Mouse (Mus musculus) mature B cell (primary cell): ENCODE data around the gene Pkn1.

Experiments used
- in situ Hi-C: fragments of 300-500 bp; cut with MboI; formaldehyde crosslinking; loops from 2 replicates; pipeline ENCODE4 v1.14.3; 2019

Gene Pkn1

GRCm38 (mm10) chr8:83724697-83725482 is 25.9 kb upstream of the Pkn1 start:
- in situ Hi-C loops = loop anchor here (5.0 kb wide), 1 partner anchor 172 kb away; no protein-coding TSS in a partner anchor

DNA sequence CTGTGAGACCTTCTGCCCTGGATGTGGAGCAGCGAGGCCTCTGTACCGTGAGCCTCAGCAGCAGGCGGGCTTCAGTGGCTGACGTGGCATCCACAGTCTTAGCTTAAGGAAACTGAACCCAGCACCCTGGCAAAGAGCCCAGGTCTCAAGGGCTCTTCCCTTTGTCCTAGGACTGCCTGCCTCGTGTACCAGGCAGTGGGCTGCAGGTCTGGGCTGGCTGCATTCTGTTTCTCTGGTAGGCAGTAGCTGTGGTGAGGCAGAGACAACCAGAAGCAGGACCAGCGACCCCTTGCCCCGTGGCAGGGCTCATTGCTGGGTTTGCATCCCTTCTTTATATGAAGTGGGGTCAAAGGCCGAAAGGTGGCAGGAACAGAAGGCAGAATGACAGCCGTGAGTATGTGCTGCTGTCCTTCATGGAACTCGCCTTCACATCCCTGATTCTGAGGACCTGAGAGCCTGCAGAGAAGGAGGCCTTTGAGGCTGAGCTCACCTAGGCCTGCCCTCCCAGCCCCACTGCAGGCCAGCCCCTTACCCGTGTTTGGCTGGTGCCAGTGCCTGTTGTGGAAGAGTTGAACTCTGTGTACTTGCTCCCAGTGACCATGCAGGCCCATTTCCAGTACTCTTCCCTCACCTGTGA is 24.6 kb upstream of the Pkn1 start:
- in situ Hi-C loops = loop anchor here (5.0 kb wide), 1 partner anchor 174 kb away; no protein-coding TSS in a partner anchor

DNA sequence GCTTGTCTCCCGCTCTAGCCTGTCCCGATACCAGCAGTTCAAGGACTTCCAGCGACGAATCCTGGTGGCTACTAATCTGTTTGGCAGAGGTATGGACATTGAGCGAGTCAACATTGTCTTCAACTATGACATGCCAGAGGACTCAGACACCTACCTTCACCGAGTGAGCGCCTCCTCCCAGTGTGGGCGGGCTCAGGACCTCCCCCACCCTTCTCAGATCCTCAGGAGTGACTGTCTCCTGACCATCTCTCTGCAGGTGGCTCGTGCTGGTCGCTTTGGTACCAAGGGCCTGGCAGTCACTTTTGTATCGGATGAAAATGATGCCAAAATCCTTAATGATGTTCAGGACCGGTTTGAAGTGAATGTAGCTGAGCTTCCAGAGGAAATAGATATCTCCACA is 23.7 kb upstream of the Pkn1 start:
- in situ Hi-C loops = loop anchor here (5.0 kb wide), 1 partner anchor 175 kb away; no protein-coding TSS in a partner anchor

DNA sequence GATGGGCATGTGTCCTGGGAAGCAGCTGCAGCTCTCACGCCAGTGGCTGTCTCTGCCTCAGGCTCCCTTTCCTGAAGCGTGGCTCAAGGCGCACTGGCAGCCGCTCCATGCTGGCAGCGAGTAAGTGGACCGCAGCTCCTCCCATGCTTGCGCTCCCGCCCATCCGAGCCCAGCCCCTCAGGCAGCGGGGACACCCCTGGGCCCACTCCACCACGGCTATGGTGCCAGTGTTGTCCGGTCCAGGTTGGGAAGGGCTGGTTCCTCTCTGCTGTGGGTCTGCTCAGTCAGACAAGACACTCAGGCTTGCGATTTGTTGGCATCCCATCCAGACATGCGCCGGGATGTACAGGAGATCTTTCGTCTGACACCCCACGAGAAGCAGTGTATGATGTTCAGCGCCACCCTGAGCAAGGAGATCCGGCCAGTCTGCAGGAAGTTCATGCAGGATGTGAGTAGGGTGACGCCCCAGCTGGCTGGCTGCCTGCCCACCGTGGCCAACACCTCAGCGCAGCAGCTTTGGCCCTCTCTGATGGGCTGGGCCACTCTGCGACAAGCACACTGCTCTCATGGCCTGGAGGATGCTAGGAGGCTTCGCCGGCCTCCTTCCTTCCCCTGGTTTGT is 22.5 kb upstream of the Pkn1 start:
- in situ Hi-C loops = loop anchor here (5.0 kb wide), 1 partner anchor 176 kb away; no protein-coding TSS in a partner anchor

- in situ Hi-C loops = loop anchor here (5.0 kb wide), 1 partner anchor 178 kb away; no protein-coding TSS in a partner anchor
Measured at GRCm38 (mm10) chr8:83719693-83720092, 20.7 kb upstream of the Pkn1 start.

DNA sequence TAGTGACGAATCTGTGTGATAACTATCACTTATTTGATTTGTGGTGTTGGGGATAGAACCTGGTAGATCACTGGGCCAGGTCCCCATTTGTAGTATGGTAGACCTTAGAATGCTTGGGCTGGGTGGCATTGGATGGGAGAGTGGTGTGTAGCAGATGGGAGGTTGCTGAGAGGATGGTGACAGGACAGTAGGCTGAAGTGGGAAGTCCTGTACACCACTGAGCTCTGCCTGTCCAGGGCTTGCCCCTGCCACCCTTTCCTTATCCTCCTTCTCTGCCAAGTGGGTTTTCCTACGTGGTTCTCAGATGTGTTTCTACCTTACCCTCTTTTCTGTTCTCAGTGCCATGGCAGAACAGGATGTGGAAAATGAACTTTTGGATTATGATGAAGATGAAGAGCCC is 20.1 kb upstream of the Pkn1 start:
- in situ Hi-C loops = no loop called here

DNA sequence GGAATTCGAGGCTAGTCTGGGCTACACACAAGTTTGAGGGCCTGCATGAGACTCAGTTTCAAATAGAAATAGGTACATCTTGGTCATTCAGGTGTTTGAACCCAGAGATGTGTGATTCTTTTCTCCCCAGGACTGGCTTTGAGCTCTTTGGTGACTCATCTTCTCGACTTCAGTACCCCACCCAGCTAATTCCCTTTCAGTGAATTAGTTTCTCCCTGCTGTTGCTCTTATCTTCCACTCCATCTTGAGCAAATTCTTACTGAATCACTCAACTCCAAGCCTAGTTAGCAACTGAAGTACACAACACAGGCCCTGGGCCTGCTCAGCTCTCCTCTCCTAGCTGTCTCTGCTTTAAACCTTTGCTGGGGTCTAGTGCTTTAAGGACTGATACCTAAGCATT is 17.6 kb upstream of the Pkn1 start:
- in situ Hi-C loops = no loop called here

- in situ Hi-C loops = no loop called here
Measured at GRCm38 (mm10) chr8:83715771-83716170, 16.8 kb upstream of the Pkn1 start.

- in situ Hi-C loops = no loop called here
Measured at GRCm38 (mm10) chr8:83715031-83715690, 16.2 kb upstream of the Pkn1 start, which contains the start of gene Ddx39. Gene Ddx39 (plus strand): TSS chr8:83715177.

GRCm38 (mm10) chr8:83714676-83715030 is 15.7 kb upstream of the Pkn1 start:
- in situ Hi-C loops = no loop called here

- in situ Hi-C loops = no loop called here
Measured at GRCm38 (mm10) chr8:83707554-83707953, 8.6 kb upstream of the Pkn1 start.

GRCm38 (mm10) chr8:83706411-83706810 is 7.4 kb upstream of the Pkn1 start:
- in situ Hi-C loops = no loop called here

- in situ Hi-C loops = no loop called here
Measured at GRCm38 (mm10) chr8:83703426-83703825, 4.4 kb upstream of the Pkn1 start.

GRCm38 (mm10) chr8:83700423-83701085 is 1.6 kb upstream of the Pkn1 start:
- in situ Hi-C loops = no loop called here

- in situ Hi-C loops = no loop called here
Measured at GRCm38 (mm10) chr8:83699566-83699965, 587 bp upstream of the Pkn1 start.

GRCm38 (mm10) chr8:83698291-83698660 is 703 bp downstream of the Pkn1 start:
- in situ Hi-C loops = no loop called here

DNA sequence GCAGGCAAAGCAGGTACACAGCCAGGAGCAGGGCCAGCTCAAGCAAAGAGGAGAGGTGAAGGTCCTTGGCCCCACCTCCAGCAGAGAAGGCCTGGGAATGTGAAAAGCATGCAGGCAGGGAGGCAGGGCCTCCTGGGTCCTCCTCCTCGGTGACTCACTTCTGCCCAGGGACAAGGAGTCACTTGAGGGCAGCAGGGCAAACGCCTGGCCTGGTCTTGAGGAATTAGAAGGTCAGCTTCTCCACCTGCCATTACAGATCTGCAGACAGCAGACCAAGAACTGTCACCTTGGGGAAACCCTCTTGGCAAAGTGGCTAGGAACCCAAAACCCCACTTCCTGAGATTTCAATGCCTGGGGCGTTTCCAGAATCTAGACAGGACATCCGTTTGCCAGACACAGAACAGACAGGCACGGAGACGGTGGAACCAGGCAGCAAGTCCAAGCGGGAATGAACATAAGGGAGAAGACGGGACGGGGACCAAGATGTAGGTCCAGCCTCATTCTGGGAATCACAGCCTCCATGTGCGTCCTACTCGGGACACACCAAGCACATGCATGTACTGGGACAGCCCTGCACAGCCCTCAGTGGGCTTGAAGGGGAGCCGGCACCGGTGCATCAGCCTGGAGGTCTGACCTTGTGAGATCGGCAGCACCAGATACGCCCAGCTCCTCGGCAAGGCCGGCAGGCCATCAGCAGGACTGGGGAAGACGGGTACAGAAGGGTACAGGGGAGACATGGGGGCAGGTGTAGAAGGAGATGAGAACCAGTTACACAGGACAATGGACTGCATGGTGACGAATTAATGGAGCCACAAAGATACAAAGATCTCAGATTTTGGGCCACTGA is 1.4 kb downstream of the Pkn1 start:
- in situ Hi-C loops = no loop called here

DNA sequence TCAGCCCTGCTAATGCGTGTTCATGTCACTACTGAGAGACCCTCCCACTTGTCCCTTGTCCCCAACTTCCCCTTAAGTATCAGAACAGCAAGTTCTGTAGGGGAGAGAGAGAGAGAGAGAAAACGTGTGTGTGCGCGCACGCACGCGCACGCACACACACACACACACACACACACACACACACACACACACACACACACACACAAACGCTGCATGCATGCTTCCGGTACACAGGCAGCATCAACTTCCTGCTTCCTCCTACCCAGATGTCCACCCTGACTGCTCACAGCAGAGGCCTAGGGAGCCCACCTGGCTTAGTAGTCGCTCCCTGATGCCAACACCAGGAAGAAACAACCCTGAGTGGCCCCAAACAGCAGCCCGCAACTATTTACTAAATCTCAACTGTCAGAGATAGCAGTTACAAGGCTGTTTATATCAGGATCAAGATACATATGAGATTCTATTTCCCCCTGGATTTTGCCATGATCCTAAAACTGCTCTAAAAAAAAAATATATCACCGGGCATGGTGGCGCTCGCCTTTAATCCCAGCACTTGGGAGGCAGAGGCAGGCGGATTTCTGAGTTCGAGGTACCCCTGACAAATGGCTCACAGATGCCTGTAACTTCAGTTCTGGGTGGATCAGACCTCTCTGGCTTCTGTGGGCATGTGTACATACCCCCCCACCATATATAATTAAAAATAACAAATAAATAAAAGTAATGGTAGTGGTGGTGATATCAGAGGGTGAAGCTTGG is 3.5 kb downstream of the Pkn1 start:
- in situ Hi-C loops = no loop called here

DNA sequence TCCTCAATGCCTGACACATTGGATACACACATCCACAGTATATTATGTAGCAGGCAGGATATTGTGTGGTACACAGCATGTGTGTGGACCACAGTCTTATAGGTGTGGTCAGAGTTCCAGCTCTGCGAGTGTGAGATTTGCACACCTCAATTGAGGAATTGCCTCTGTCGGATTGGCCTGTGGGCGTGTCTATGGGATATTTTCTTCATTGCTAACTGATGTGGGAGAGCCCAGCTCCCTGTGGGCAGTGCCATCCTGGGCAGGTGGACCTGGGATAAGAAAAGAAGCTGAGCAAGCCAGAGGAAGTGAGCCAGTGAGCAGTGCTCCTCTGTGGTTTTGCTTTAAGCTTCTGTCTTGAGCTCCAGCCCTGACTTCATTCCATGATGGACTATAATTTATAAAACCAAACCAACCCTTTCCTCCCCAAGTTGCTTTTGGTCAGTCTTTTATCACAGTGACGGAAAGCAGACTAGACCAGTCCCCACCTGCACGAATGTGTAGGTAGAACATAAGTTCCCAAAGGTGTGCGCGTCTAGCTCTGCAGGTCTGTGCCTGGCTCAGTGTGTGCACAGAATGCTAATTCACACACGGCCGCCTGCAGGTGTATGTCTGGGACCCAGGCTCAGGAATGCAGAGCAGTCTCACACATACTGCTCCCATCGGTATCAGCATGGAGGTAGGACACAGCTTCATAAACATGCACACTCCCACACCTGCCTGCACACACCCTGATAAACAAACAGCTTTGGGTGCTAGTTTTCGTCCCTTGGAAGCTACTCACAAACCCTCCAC is 4.4 kb downstream of the Pkn1 start:
- in situ Hi-C loops = no loop called here
